ENCODE assay signal across 8 mouse cellular contexts in the genomic region with DNA sequence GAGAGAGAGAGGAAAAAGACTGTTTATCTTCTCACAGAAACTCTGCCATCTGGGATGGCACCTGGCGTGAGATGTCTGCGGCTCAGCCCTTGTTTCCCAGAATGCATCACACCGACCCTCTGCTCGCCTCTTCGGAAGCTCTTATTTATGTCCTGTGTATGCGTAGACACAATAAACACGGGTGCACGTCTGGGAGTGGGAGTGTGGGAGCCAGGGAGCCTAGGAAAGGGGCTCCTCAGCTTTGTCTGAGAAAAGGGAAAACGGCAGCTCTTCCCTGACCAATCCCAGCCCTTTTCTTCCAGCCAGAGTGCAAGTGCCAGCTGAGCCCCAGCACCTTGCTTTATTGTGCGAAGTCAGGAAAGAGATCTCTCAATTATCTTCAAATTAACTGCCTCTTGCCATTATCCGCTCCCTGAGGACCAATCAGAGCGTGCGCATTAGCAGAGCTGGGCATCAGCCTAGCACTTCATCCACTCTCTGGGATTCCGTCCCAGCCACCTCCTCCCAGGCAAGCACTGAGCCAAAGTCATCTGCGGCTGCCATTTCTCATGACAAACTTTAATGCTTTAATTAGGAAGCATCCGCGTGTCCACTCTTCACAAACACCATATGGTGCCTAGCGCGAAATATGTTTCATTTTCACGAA.
A peak's percentile ranks its signal among the peaks of the same experiment; 100 is the strongest.
DNase-seq lines count a peak whose midpoint lies in the region; ATAC-seq lines count a peak whose summit lies in the region.

No protein-coding gene starts in this region.

- H3K4me3 ChIP-seq in embryonic facial prominence, embryonic 10.5 days = peak overlapping the region; percentile 22
- peak overlapping the region; percentile 18; the same call in 1 of the 2 replicates for H3K4me3 ChIP-seq in heart, embryonic 15.5 days
- peak overlapping the region; percentile 22 for H3K4me3 ChIP-seq in neural tube, embryonic 12.5 days

- intact Hi-C loops in left cerebral cortex, postnatal 14 days (cut with DNase I) = no loop called here

- WGBS in embryonic facial prominence, embryonic 10.5 days = 62% methylated on average over 20 of the region's 20 CpGs
- 55% methylated on average over 20 of the region's 20 CpGs for WGBS in heart, embryonic 15.5 days
- 23% methylated on average over 20 of the region's 20 CpGs for WGBS in neural tube, embryonic 12.5 days

- H3K9me3 ChIP-seq in embryonic facial prominence, embryonic 10.5 days = no peaks in the 10 kb centered on the region
- no peaks in the 10 kb centered on the region for H3K9me3 ChIP-seq in heart, embryonic 15.5 days (replicated peaks)
- H3K9me3 ChIP-seq in neural tube, embryonic 12.5 days = no peaks in the 10 kb centered on the region

- peaks cover 11% of the 10 kb centered on the region; the same call in 1 of the 2 replicates for H3K27me3 ChIP-seq in embryonic facial prominence, embryonic 10.5 days (replicated peaks; ENCODE audit: low read depth, poor library complexity, severe bottlenecking)
- no peaks in the 10 kb centered on the region for H3K27me3 ChIP-seq in heart, embryonic 15.5 days
- no peaks in the 10 kb centered on the region for H3K27me3 ChIP-seq in neural tube, embryonic 12.5 days (replicated peaks)

- peaks cover 29% of the 10 kb centered on the region for H3K4me1 ChIP-seq in embryonic facial prominence, embryonic 10.5 days
- H3K4me1 ChIP-seq in heart, embryonic 15.5 days (replicated peaks) = peaks cover 2% of the 10 kb centered on the region
- peaks cover 43% of the 10 kb centered on the region for H3K4me1 ChIP-seq in neural tube, embryonic 12.5 days

- no peak for ATAC-seq in heart, embryonic 15.5 days (replicated peaks; ENCODE audit: insufficient number of reproducible peaks, insufficient read depth, low FRiP score, low read depth)
- ATAC-seq in neural tube, embryonic 12.5 days (ENCODE audit: low FRiP score, low read depth) = peak; percentile 88
- ATAC-seq in inflammation-experienced regulatory T-cells, adult 6 months = no peak

- H3K4me2 ChIP-seq in heart, embryonic 15.5 days = peak overlapping the region; percentile 52
- H3K4me2 ChIP-seq in neural tube, embryonic 12.5 days (replicated peaks) = peak overlapping the region; percentile 57

- no peak overlapping the region; the same call in 1 of the 2 replicates for H3K27ac ChIP-seq in embryonic facial prominence, embryonic 10.5 days (replicated peaks)
- H3K27ac ChIP-seq in heart, embryonic 15.5 days = no peak overlapping the region
- H3K27ac ChIP-seq in neural tube, embryonic 12.5 days = peak overlapping the region; percentile 80

- no peak overlapping the region for H3K9ac ChIP-seq in heart, embryonic 15.5 days
- 0 out of 2 replicates have a peak overlapping the region, but pooled peaks have one; percentile 2 for H3K9ac ChIP-seq in neural tube, embryonic 12.5 days

- H3K36me3 ChIP-seq in embryonic facial prominence, embryonic 10.5 days (replicated peaks) = no peaks in the 10 kb centered on the region
- H3K36me3 ChIP-seq in heart, embryonic 15.5 days = no peaks in the 10 kb centered on the region
- H3K36me3 ChIP-seq in neural tube, embryonic 12.5 days = no peaks in the 10 kb centered on the region

- peak; percentile 53 to 64 for DNase-seq in left cerebral cortex, adult 18-20 months (ENCODE audit: low spot score in 2 of 2)
- no peak for DNase-seq in left cerebral cortex, adult 11 months (ENCODE audit: low spot score)
- peak; percentile 23 for DNase-seq in embryonic facial prominence, embryonic 10.5 days (ENCODE audit: low spot score)
- DNase-seq in left cerebral cortex, postnatal 14 days (ENCODE audit: low spot score in 2 of 2) = peak; percentile 37 to 40
- DNase-seq in c-Kit-positive CD71-positive TER-119-positive erythroid progenitor cells, embryonic 14.5 days (ENCODE audit: low spot score) = no peak

Comparison
In these comparisons a context has a peak if more than half of its experiments do, and no peak if none do; other contexts are left out.
1. DNase-seq: peak in left cerebral cortex, adult 18-20 months (2 of 2), embryonic facial prominence, embryonic 10.5 days (single experiment) and left cerebral cortex, postnatal 14 days (2 of 2); none in left cerebral cortex, adult 11 months (single experiment) and c-Kit-positive CD71-positive TER-119-positive erythroid progenitor cells, embryonic 14.5 days (single experiment).
2. Peak in every context shown above with its lines, with median percentiles within 50 percentile points of each other: H3K4me3 ChIP-seq.